Mouse (Mus musculus): Measurements from ENCODE around the gene Arhgef18.

The Arhgef18 gene

DNA sequence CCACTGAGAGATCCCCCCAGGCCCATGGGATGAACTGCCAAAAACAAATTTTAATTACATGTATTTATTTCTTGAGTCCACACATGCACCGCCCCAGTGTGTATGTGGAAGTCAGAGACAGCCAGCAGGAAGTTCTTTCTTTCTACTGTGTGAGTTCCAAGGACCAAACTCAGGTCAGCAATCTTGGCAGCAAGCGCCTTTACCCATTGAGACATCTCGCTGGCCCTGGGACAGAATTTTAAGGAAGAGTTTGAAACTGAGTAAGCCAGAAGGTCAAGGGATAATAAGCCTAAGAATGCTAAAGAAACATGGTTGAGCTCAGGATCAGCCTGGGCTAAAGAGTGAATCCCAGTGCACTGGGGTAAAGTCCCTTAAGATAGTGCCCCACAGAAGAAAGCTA lies 4.8 kb downstream of the Arhgef18 start:
- peak; percentile 57 to 59 for DNase-seq

- no peak for DNase-seq
These were observed 7.7 kb downstream of the Arhgef18 start for GRCm38 (mm10) chr8:3400509-3400908.

GRCm38 (mm10) chr8:3407417-3407816 lies 14.6 kb downstream of the Arhgef18 start:
- DNase-seq, result no peak

GRCm38 (mm10) chr8:3411085-3411484 lies 18.3 kb downstream of the Arhgef18 start:
- no peak for DNase-seq

- no peak for DNase-seq
These were observed 19.1 kb downstream of the Arhgef18 start for GRCm38 (mm10) chr8:3411901-3412301.

DNA sequence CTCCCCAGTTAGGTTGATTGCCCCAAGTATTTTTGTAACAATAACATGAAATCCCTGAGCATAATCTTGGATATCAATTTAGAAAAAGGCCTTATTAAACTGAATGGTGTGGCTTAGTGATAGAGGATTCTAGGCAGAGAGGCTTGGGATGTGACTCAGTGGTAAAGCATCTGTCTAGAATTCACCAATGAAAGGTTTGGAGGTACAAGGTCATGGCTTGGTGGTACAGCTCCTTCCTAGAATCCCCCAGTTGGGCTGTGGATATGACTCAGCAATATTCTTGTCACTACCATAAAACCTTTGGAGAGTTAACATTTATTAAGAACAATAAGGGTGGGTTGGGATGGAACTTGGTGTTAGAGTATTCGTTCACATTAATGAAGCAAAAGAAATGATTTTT lies 20.0 kb downstream of the Arhgef18 start:
- DNase-seq, result no peak

DNA sequence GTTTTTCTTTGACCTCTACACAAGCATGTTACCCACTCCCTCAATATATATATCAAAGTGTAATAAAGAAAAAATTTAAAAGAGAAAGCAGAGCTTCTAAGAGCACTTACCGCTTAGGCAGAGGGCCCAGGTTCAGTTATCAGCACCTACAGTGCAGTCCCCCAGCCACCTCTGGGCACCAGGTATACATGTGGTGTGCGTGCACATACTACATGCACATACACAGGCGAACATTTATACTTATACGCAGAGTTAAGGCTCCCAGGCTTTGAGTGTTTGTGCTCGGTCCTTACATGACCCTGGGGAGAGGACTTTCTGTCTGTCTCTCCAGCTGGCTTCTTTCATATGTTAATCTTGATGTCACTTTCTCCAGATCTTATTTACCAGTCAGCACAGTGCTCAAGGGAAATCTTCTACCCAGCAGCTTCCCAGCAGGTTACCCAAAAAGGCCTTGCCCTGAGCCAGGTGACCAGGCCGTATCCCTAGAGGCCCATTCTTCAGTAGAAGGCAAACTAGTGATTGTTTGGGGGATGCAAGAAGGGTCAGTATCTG lies 21.9 kb downstream of the Arhgef18 start:
- no peak for DNase-seq

GRCm38 (mm10) chr8:3415259-3415658 lies 22.5 kb downstream of the Arhgef18 start:
- no peak for DNase-seq

GRCm38 (mm10) chr8:3415661-3416060 lies 22.9 kb downstream of the Arhgef18 start:
- DNase-seq, result no peak

GRCm38 (mm10) chr8:3416846-3417245 lies 24.0 kb downstream of the Arhgef18 start:
- DNase-seq, result no peak

GRCm38 (mm10) chr8:3417455-3417854 lies 24.6 kb downstream of the Arhgef18 start:
- no peak for DNase-seq

DNA sequence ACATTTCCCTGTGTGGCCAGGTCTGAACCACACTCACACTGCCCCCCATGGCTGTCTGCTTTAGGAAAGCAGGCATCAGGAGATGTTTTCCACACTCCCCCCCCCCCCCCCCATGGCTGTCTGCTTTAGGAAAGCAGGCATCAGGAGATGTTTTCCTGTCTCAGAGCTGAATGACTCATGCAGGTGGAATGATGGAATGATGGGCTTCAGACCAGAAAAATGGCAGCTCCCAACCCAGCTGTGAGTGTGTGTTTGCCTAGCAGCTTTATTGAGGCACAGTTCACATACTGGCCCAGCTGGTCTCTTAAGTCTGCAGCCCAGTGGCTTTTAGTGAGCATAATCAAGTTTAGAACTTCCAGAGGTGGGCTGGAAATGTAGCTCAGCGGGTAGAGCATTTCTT lies 25.3 kb downstream of the Arhgef18 start:
- no peak for DNase-seq

GRCm38 (mm10) chr8:3420105-3420706 lies 27.4 kb downstream of the Arhgef18 start:
- DNase-seq, result no peak

DNA sequence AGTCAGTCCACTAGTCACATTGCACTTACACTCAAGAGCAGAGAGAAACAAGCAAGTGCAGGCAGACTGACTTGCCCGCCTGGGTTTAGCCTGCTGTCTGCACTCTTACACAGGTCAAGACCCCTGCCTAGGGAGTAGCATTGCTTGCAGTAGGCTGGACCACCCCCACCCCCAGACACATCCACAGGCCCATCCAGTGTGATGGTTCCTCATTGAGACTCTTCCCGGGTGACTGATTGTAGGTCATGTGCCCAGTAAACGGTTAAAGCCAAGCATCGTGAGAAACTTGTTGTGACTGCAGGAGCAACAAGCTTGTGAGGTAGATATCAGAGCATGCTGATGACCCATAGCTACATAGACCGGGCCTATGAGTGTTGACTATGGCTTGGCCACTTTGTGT lies 28.7 kb downstream of the Arhgef18 start:
- DNase-seq, result no peak

DNA sequence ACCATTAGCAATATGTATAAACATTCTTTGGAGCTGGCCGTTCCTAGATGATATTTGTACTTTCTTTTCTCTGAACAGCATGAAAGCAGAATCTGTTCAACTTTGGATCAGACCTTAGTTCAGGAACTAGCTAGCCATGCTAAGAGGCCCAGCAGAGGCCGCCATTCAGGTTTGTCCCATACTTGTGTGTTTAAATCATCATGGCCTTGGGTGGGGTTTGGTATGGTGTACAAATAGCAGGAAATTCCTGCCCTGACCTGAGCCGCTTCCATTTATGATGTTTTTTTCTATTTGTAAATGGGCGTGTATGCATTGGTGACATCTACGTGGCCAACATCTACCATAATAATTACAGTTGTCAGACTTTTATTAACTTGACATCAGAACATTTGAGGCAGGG lies 32.4 kb downstream of the Arhgef18 start:
- DNase-seq, result no peak

DNA sequence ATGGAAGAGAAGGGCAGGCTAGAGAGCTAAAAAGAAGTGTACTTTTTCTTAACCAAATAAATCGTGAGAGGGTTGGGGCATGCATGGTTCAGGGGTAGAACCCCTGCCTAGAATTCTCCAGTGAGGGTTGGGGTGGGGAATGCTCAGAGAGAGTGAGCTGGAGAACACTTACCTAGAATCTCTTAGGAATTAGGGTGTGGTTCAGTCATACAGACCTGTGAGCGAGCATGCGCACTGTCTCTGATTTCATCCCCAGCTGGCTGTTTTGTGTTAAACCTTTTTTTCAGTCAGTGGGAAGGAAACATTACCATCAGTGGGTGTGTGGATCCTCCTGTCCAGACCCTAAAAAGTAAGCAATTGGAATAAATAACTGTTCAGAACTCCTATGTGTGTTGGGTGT lies 33.4 kb downstream of the Arhgef18 start:
- DNase-seq, result no peak

GRCm38 (mm10) chr8:3428426-3428825 lies 35.6 kb downstream of the Arhgef18 start:
- no peak for DNase-seq

DNA sequence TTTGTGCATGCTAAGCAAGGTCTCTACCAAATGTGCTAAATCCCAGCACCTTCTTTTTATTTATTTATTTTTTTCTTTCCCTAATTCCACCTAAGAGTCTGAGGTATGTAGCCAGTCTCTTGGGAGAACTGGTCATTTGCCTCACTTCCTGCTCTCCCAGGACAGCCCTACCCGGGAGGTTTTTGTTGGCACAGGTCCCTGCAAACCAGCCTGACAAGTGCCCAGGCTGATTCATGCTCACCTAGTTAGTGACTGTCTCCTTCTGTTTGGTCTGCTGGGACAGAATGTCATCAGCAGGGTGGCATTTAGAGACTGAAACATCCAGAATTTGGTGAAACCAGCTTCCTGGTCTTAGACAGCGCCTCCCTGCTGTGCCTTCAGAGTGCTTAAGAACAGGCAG lies 37.2 kb downstream of the Arhgef18 start:
- peak; percentile 76 to 84 for DNase-seq

GRCm38 (mm10) chr8:3431113-3431512 lies 38.3 kb downstream of the Arhgef18 start:
- no peak for DNase-seq

DNA sequence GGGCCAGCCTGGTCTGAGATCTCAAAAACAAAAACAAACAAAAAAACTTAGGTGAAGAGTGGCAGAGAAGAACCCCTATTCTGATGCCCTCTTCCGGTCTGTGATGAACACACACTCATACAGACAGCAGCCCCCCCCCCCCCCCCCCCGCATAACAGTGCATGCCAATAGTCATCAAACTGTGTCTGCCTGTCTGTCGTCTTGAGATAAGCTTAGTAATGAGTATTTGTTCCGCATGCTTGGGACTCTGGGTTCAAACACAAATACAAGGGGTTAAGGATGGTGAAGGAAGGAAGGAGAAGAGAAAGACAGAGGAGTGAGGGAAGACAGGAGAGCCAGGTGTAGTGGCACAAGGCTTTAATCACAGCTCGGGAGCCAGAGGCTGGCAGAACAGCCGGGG lies 43.7 kb downstream of the Arhgef18 start:
- DNase-seq, result no peak

GRCm38 (mm10) chr8:3439510-3439909 lies 46.7 kb downstream of the Arhgef18 start:
- DNase-seq, result no peak

DNA sequence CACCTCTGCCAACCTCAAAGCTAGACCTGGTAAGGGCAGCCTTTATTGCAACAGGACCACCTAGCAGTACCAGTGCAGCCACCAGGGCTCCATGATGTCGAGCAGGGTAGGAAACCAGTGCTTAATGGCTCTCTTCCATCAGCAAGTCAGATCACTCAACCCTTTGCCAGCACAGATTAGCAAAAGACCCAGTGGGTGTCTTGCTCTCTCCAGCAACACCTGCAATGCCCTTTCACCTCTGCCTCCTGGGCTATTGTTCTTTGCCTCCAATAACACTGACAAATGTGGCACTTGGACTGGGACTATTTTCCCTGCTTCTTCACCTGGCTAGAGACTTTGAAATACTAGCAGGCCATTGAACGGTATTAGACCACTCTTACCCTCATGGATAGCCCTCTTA lies 56.4 kb downstream of the Arhgef18 start:
- DNase-seq, result no peak

- DNase-seq, result peak; percentile 33 to 51
These were observed 57.9 kb downstream of the Arhgef18 start for GRCm38 (mm10) chr8:3450670-3451069.

DNA sequence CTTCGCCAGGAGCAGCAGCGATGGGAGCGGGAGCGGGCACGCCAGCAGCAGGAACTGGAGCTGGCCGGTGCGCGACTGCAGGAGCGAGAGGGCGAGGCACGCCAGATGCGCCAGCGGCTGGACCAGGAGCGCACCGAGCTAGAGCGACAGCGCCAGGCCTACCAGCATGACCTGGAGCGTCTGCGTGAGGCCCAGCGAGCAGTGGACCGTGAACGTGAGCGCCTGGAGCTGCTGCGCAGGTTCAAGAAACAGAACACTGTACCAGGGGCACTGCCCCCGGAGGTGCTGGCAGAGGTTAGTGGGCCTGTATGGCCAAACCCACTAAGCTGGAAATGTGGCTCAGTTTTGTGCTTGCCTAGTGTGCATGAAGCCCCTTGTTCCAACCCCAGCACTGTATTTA lies 59.2 kb downstream of the Arhgef18 start:
- peak; percentile 36 to 79 for DNase-seq

- DNase-seq, result peak; percentile 31 to 62
These were observed 70.4 kb downstream of the Arhgef18 start for GRCm38 (mm10) chr8:3463248-3463647.
